Mouse (Mus musculus) heart, postnatal 0 days (tissue): ENCODE results near the gene Vmn2r8.
"Not testable (repeated sequence)": the region's sequence is repeated elsewhere in the genome, so short reads cannot be mapped to it uniquely, and the experiment has no call there.

ENCODE experiments used
- CTCF ChIP-seq: IDR thresholded peaks from 2 replicates; pipeline ENCODE4 v1.5.1; 2016; ENCODE audit warnings: antibody characterized with exemption, control low read depth, low read depth
- EP300 ChIP-seq: IDR thresholded peaks from 2 replicates; pipeline ENCODE4 v1.6.1; 2016; ENCODE audit warnings: antibody characterized with exemption, low read depth

- TF ChIP-seq CTCF, EP300: not testable (repeated sequence)
These were observed 57.4 kb downstream of the Vmn2r8 start for GRCm38 (mm10) chr5:108751258-108751657.
